24 mouse cellular contexts compared by ENCODE assay signal in the genomic region with DNA sequence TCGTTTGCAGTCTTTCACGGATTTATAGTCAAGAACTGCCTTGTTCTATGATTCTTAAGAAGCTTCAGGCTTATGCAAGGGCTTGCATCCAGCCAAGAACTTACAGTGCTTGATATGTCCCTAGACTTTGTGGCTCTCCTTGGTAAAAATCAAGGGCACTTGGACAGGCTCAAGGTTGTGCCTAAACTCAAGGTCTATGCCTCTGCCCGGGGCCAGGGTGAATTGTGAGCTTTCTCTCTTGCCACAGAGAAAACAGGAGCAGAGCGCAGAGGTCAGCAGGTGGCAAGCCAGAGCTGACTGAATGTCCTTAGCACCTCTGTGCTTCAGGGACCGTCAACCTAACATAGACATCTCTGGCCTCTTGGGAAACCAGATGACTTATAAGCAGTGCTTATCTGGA.
A peak's percentile ranks its signal among the peaks of the same experiment; 100 is the strongest.
DNase-seq lines count a peak whose midpoint lies in the region; ATAC-seq and TF ChIP-seq lines count a peak whose summit lies in the region.
"Had no signal": no experiment of that assay in that cellular context is flagged by ENCODE, and none has a peak within 500 bp of the region (broad histone marks: within the 10 kb centered on the region; RNA-seq: fewer than 3 reads in every experiment).

No protein-coding gene starts in this region.

- peaks cover 7% of the 10 kb centered on the region; the same call in 1 of the 2 replicates for H3K4me1 ChIP-seq in limb, embryonic 11.5 days (ENCODE audit: control insufficient read depth, insufficient read depth, low read length)
- H3K4me1 ChIP-seq in limb, embryonic 10.5 days: peaks cover 30% of the 10 kb centered on the region
- H3K4me1 ChIP-seq in embryonic facial prominence, embryonic 15.5 days: no peaks in the 10 kb centered on the region; the same call in 1 of the 2 replicates
- H3K4me1 ChIP-seq in hindbrain, embryonic 14.5 days (replicated peaks; ENCODE audit: control insufficient read depth, insufficient read depth, low read length): no peaks in the 10 kb centered on the region
- H3K4me1 ChIP-seq: liver, embryonic 13.5 days; megakaryocyte, embryonic 14.5 days; midbrain, embryonic 15.5 days; neural tube, embryonic 12.5 days had no signal

- H3K27me3 ChIP-seq in limb, embryonic 11.5 days (ENCODE audit: control insufficient read depth, insufficient read depth, low read length): no peaks in the 10 kb centered on the region
- H3K27me3 ChIP-seq in limb, embryonic 10.5 days (ENCODE audit: low read depth, poor library complexity, severe bottlenecking): no peaks in the 10 kb centered on the region
- no peaks in the 10 kb centered on the region for H3K27me3 ChIP-seq in embryonic facial prominence, embryonic 15.5 days
- H3K27me3 ChIP-seq in hindbrain, embryonic 14.5 days (ENCODE audit: control insufficient read depth, insufficient read depth, low read length): no peaks in the 10 kb centered on the region
- H3K27me3 ChIP-seq: heart, embryonic 15.5 days; intestine, embryonic 15.5 days; liver, embryonic 13.5 days; megakaryocyte, embryonic 14.5 days; midbrain, embryonic 15.5 days; neural tube, embryonic 12.5 days; Patski had no signal

- 61% methylated on average over 5 of the region's 5 CpGs for WGBS in limb, embryonic 11.5 days
- 71% methylated on average over 5 of the region's 5 CpGs for WGBS in limb, embryonic 10.5 days
- WGBS in embryonic facial prominence, embryonic 15.5 days: 60% methylated on average over 5 of the region's 5 CpGs
- 90% methylated on average over 5 of the region's 5 CpGs for WGBS in hindbrain, embryonic 14.5 days

- no peak overlapping the region for H3K9ac ChIP-seq in limb, embryonic 11.5 days (ENCODE audit: low read length)
- no peak overlapping the region for H3K9ac ChIP-seq in embryonic facial prominence, embryonic 15.5 days
- no peak overlapping the region for H3K9ac ChIP-seq in hindbrain, embryonic 14.5 days
- H3K9ac ChIP-seq: heart, embryonic 15.5 days; intestine, embryonic 15.5 days; liver, embryonic 13.5 days; lung, embryonic 14.5 days; midbrain, embryonic 15.5 days; neural tube, embryonic 12.5 days had no signal

- no peak for TF ChIP-seq CTCF in gastrocnemius, adult 2 months (IDR thresholded peaks at IDR 0.05)

- intact Hi-C loops in gastrocnemius, adult 2 months (cut with DNase I): no loop called here

- no peak for ATAC-seq in limb, embryonic 11.5 days (ENCODE audit: insufficient number of reproducible peaks, low FRiP score, low TSS enrichment, low read depth)
- no peak for ATAC-seq in embryonic facial prominence, embryonic 15.5 days (ENCODE audit: insufficient number of reproducible peaks, low FRiP score, low TSS enrichment, low read depth)
- ATAC-seq in hindbrain, embryonic 14.5 days (ENCODE audit: low FRiP score): no peak
- ATAC-seq: hindbrain, embryonic 16.5 days; intestine, embryonic 15.5 days; midbrain, embryonic 15.5 days; Patski had no signal

- H3K36me3 ChIP-seq in limb, embryonic 11.5 days (ENCODE audit: control insufficient read depth, insufficient read depth, low read length): no peaks in the 10 kb centered on the region
- H3K36me3 ChIP-seq in limb, embryonic 10.5 days: no peaks in the 10 kb centered on the region
- H3K36me3 ChIP-seq in embryonic facial prominence, embryonic 15.5 days: no peaks in the 10 kb centered on the region
- H3K36me3 ChIP-seq in hindbrain, embryonic 14.5 days (replicated peaks; ENCODE audit: control insufficient read depth, insufficient read depth): no peaks in the 10 kb centered on the region
- H3K36me3 ChIP-seq: heart, embryonic 15.5 days; intestine, embryonic 15.5 days; liver, embryonic 13.5 days; midbrain, embryonic 15.5 days; neural tube, embryonic 12.5 days had no signal

- no peak for DNase-seq in limb, embryonic 11.5 days (ENCODE audit: low spot score)
- DNase-seq in limb, embryonic 10.5 days (ENCODE audit: low spot score): no peak
- DNase-seq in adrenal gland, adult 8-10 months: peak; percentile 90
- DNase-seq in adrenal gland, postnatal 36 days: peak; percentile 75 to 81
- DNase-seq in gastrocnemius, adult 2 months: no peak
- DNase-seq in hindbrain, embryonic 14.5 days (ENCODE audit: low spot score): no peak
- DNase-seq: cerebellum, adult 2 months; cerebellum, postnatal 25 days; heart, postnatal 4 days; kidney, adult 8-10 months; kidney, postnatal 14 days; layer of hippocampus, postnatal 36 days; liver, embryonic 13.5 days; lung, embryonic 14.5 days; lung, postnatal 36 days had no signal

- H3K27ac ChIP-seq in limb, embryonic 11.5 days (replicated peaks; ENCODE audit: low read depth, low read length): peak overlapping the region; percentile 30; the same call in 1 of the 2 replicates
- no peak overlapping the region for H3K27ac ChIP-seq in limb, embryonic 10.5 days
- 0 out of 2 replicates have a peak overlapping the region, but pooled peaks have one; percentile 7 for H3K27ac ChIP-seq in embryonic facial prominence, embryonic 15.5 days (replicated peaks)
- no peak overlapping the region for H3K27ac ChIP-seq in gastrocnemius, adult 2 months
- H3K27ac ChIP-seq in hindbrain, embryonic 14.5 days: no peak overlapping the region
- H3K27ac ChIP-seq: heart, embryonic 15.5 days; intestine, embryonic 15.5 days; layer of hippocampus, adult 2 months; liver, embryonic 13.5 days; midbrain, embryonic 15.5 days; neural tube, embryonic 12.5 days had no signal

- no peaks in the 10 kb centered on the region for H3K9me3 ChIP-seq in limb, embryonic 11.5 days (ENCODE audit: control insufficient read depth, low read length)
- no peaks in the 10 kb centered on the region for H3K9me3 ChIP-seq in limb, embryonic 10.5 days (replicated peaks)
- H3K9me3 ChIP-seq in embryonic facial prominence, embryonic 15.5 days (replicated peaks): no peaks in the 10 kb centered on the region
- H3K9me3 ChIP-seq in hindbrain, embryonic 14.5 days (ENCODE audit: control insufficient read depth, low read length): no peaks in the 10 kb centered on the region
- H3K9me3 ChIP-seq: heart, embryonic 15.5 days; intestine, embryonic 15.5 days; liver, embryonic 13.5 days; midbrain, embryonic 15.5 days; neural tube, embryonic 12.5 days had no signal

- no peak overlapping the region for H3K4me3 ChIP-seq in limb, embryonic 11.5 days (ENCODE audit: low read depth, low read length)
- H3K4me3 ChIP-seq in limb, embryonic 10.5 days: no peak overlapping the region
- no peak overlapping the region for H3K4me3 ChIP-seq in embryonic facial prominence, embryonic 15.5 days (replicated peaks)
- no peak overlapping the region for H3K4me3 ChIP-seq in gastrocnemius, adult 2 months
- H3K4me3 ChIP-seq in hindbrain, embryonic 14.5 days (replicated peaks; ENCODE audit: low read length): no peak overlapping the region
- H3K4me3 ChIP-seq: heart, embryonic 15.5 days; intestine, embryonic 15.5 days; layer of hippocampus, adult 2 months; liver, embryonic 13.5 days; megakaryocyte, embryonic 14.5 days; midbrain, embryonic 15.5 days; neural tube, embryonic 12.5 days had no signal

- no peak overlapping the region for H3K4me2 ChIP-seq in limb, embryonic 11.5 days (ENCODE audit: low read depth, severe bottlenecking)
- no peak overlapping the region for H3K4me2 ChIP-seq in embryonic facial prominence, embryonic 15.5 days (replicated peaks)
- no peak overlapping the region for H3K4me2 ChIP-seq in hindbrain, embryonic 14.5 days (replicated peaks)
- H3K4me2 ChIP-seq: heart, embryonic 15.5 days; intestine, embryonic 15.5 days; liver, embryonic 13.5 days; lung, embryonic 14.5 days; midbrain, embryonic 15.5 days; neural tube, embryonic 12.5 days had no signal

Comparison
In these comparisons a context has a peak if more than half of its experiments do, and no peak if none do; other contexts are left out.
1. H3K27ac ChIP-seq: peak in limb, embryonic 11.5 days (single experiment) and embryonic facial prominence, embryonic 15.5 days (single experiment); none in limb, embryonic 10.5 days (single experiment), gastrocnemius, adult 2 months (single experiment) and hindbrain, embryonic 14.5 days (single experiment).
2. DNase-seq: peak in adrenal gland, adult 8-10 months (single experiment) and adrenal gland, postnatal 36 days (2 of 2); none in limb, embryonic 11.5 days (single experiment), limb, embryonic 10.5 days (single experiment), gastrocnemius, adult 2 months (single experiment) and hindbrain, embryonic 14.5 days (single experiment).